In the genomic region with DNA sequence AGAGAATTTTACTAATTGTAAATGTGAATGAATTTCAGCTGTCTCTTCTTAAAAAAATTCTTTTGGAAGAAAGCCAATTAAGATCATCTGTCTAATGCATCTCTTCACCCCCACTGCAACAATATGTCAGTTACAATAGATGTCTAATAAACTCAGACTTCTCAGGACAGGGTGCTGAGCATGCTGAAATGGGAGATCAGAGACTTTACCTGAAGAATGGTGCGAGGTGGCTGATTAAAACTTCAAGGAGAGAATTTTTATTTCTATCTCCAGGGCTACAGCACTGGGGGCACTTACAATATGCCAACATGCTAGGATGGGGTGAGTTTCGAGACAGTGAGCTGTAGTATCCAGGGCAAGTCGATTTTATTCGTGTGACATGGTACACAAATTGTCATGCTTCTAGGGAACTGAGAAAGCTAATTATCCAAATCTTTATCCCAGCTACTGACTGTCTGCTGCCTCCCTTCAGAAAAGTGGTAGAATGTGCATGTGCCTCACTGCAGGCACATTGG, we compare ENCODE assay signal across 20 mouse cellular contexts.
DNase-seq lines count a peak whose midpoint lies in the region; ATAC-seq lines count a peak whose summit lies in the region.
"Had no signal": no experiment of that assay in that cellular context is flagged by ENCODE, and none has a peak within 500 bp of the region (broad histone marks: within the 10 kb centered on the region; RNA-seq: fewer than 3 reads in every experiment).

No protein-coding gene starts in this region.

- peak; percentile 30; the same call in 1 of the 2 replicates for ATAC-seq in hindbrain, embryonic 11.5 days (ENCODE audit: low FRiP score)
- no peak for ATAC-seq in hindbrain, embryonic 13.5 days (ENCODE audit: low FRiP score)
- ATAC-seq in hindbrain, embryonic 15.5 days (ENCODE audit: low FRiP score, low read depth), result peak; percentile 38; the same call in 1 of the 2 replicates
- ATAC-seq in midbrain, embryonic 14.5 days (ENCODE audit: low FRiP score, low TSS enrichment), result peak; percentile 86
- ATAC-seq: CD4-positive, CD25-positive, alpha-beta regulatory T cell, adult 4 months; Patski had no signal

- no peak overlapping the region for H3K4me3 ChIP-seq in hindbrain, embryonic 11.5 days (ENCODE audit: low read depth, low read length)
- H3K4me3 ChIP-seq in hindbrain, embryonic 13.5 days, result no peak overlapping the region
- H3K4me3 ChIP-seq in hindbrain, embryonic 15.5 days, result no peak overlapping the region
- no peak overlapping the region for H3K4me3 ChIP-seq in midbrain, embryonic 14.5 days (replicated peaks; ENCODE audit: low read depth, low read length)
- H3K4me3 ChIP-seq: embryonic facial prominence, embryonic 15.5 days; heart, embryonic 10.5 days; limb, embryonic 12.5 days; liver, embryonic 12.5 days had no signal

- no peaks in the 10 kb centered on the region for H3K36me3 ChIP-seq in hindbrain, embryonic 11.5 days (ENCODE audit: control insufficient read depth, insufficient read depth, low read length)
- no peaks in the 10 kb centered on the region for H3K36me3 ChIP-seq in hindbrain, embryonic 13.5 days
- H3K36me3 ChIP-seq in hindbrain, embryonic 15.5 days, result no peaks in the 10 kb centered on the region
- H3K36me3 ChIP-seq in midbrain, embryonic 14.5 days (ENCODE audit: control insufficient read depth, insufficient read depth, low read length), result no peaks in the 10 kb centered on the region
- H3K36me3 ChIP-seq: embryonic facial prominence, embryonic 15.5 days; heart, embryonic 10.5 days; limb, embryonic 12.5 days; liver, embryonic 12.5 days had no signal

- DNase-seq in hindbrain, embryonic 11.5 days (ENCODE audit: low spot score), result no peak
- DNase-seq in midbrain, embryonic 14.5 days, result peak; percentile 64
- DNase-seq in adrenal gland, postnatal 36 days, result no peak
- DNase-seq in gastrocnemius, postnatal 10 days, result no peak
- DNase-seq in kidney, adult 18-20 months, result no peak
- DNase-seq: adrenal gland, postnatal 25 days; cerebellum, adult 18-20 months; cerebellum, postnatal 36 days; lung, embryonic 14.5 days; lung, postnatal 36 days; right cerebral cortex, adult 18-20 months; thymus, postnatal 14 days had no signal

- no peaks in the 10 kb centered on the region; the same call in 1 of the 2 replicates for H3K4me1 ChIP-seq in hindbrain, embryonic 11.5 days (replicated peaks; ENCODE audit: control insufficient read depth, insufficient read depth, low read length)
- peaks cover 14% of the 10 kb centered on the region; the same call in 1 of the 2 replicates for H3K4me1 ChIP-seq in hindbrain, embryonic 13.5 days (replicated peaks)
- 0 out of 2 replicates have a peak, but pooled peaks cover 2% of the 10 kb centered on the region for H3K4me1 ChIP-seq in hindbrain, embryonic 15.5 days (replicated peaks)
- H3K4me1 ChIP-seq in midbrain, embryonic 14.5 days (ENCODE audit: control insufficient read depth, insufficient read depth, low read length), result peaks cover 5% of the 10 kb centered on the region; the same call in 1 of the 2 replicates
- H3K4me1 ChIP-seq: embryonic facial prominence, embryonic 15.5 days; heart, embryonic 10.5 days; limb, embryonic 12.5 days had no signal

- H3K9ac ChIP-seq in hindbrain, embryonic 11.5 days (ENCODE audit: low read depth, low read length), result no peak overlapping the region
- no peak overlapping the region for H3K9ac ChIP-seq in hindbrain, embryonic 13.5 days
- H3K9ac ChIP-seq in hindbrain, embryonic 15.5 days, result no peak overlapping the region
- no peak overlapping the region for H3K9ac ChIP-seq in midbrain, embryonic 14.5 days (replicated peaks; ENCODE audit: low read length)
- H3K9ac ChIP-seq: embryonic facial prominence, embryonic 15.5 days; limb, embryonic 12.5 days; liver, embryonic 12.5 days; lung, embryonic 14.5 days had no signal

- no peak overlapping the region for H3K4me2 ChIP-seq in hindbrain, embryonic 11.5 days (replicated peaks; ENCODE audit: low read depth, low read length)
- no peak overlapping the region for H3K4me2 ChIP-seq in hindbrain, embryonic 13.5 days
- H3K4me2 ChIP-seq in hindbrain, embryonic 15.5 days, result no peak overlapping the region
- H3K4me2 ChIP-seq in midbrain, embryonic 14.5 days (ENCODE audit: low read length), result no peak overlapping the region
- H3K4me2 ChIP-seq: embryonic facial prominence, embryonic 15.5 days; limb, embryonic 12.5 days; liver, embryonic 12.5 days; lung, embryonic 14.5 days had no signal

- H3K27ac ChIP-seq in hindbrain, embryonic 11.5 days (ENCODE audit: low read depth, low read length), result no peak overlapping the region
- no peak overlapping the region for H3K27ac ChIP-seq in hindbrain, embryonic 13.5 days
- H3K27ac ChIP-seq in hindbrain, embryonic 15.5 days (replicated peaks), result peak overlapping the region; percentile 25
- peak overlapping the region; percentile 58 for H3K27ac ChIP-seq in midbrain, embryonic 14.5 days (replicated peaks; ENCODE audit: low read depth, low read length)
- H3K27ac ChIP-seq: embryonic facial prominence, embryonic 15.5 days; heart, embryonic 10.5 days; limb, embryonic 12.5 days; liver, embryonic 12.5 days had no signal

- WGBS in hindbrain, embryonic 11.5 days, result 68% methylated on average over 4 of the region's 4 CpGs
- 44% methylated on average over 4 of the region's 4 CpGs for WGBS in hindbrain, embryonic 13.5 days
- WGBS in hindbrain, embryonic 15.5 days, result 43% methylated on average over 4 of the region's 4 CpGs
- WGBS in midbrain, embryonic 14.5 days, result 13% methylated on average over 4 of the region's 4 CpGs

- H3K9me3 ChIP-seq in hindbrain, embryonic 11.5 days (ENCODE audit: control insufficient read depth, low read length), result no peaks in the 10 kb centered on the region
- H3K9me3 ChIP-seq in hindbrain, embryonic 13.5 days, result no peaks in the 10 kb centered on the region
- no peaks in the 10 kb centered on the region for H3K9me3 ChIP-seq in hindbrain, embryonic 15.5 days
- no peaks in the 10 kb centered on the region for H3K9me3 ChIP-seq in midbrain, embryonic 14.5 days (ENCODE audit: control insufficient read depth, low read length)
- H3K9me3 ChIP-seq: embryonic facial prominence, embryonic 15.5 days; heart, embryonic 10.5 days; limb, embryonic 12.5 days; liver, embryonic 12.5 days had no signal

- H3K27me3 ChIP-seq in hindbrain, embryonic 11.5 days (ENCODE audit: control insufficient read depth, insufficient read depth, low read length), result no peaks in the 10 kb centered on the region; the same call in 1 of the 2 replicates
- peaks cover 4% of the 10 kb centered on the region for H3K27me3 ChIP-seq in hindbrain, embryonic 13.5 days
- H3K27me3 ChIP-seq in hindbrain, embryonic 15.5 days, result no peaks in the 10 kb centered on the region
- no peaks in the 10 kb centered on the region for H3K27me3 ChIP-seq in midbrain, embryonic 14.5 days (ENCODE audit: control insufficient read depth, insufficient read depth, low read length)
- H3K27me3 ChIP-seq: embryonic facial prominence, embryonic 15.5 days; limb, embryonic 12.5 days; liver, embryonic 12.5 days; Patski had no signal

Comparison
In these comparisons a context has a peak if more than half of its experiments do, and no peak if none do; other contexts are left out.
1. H3K27ac ChIP-seq: peak in hindbrain, embryonic 15.5 days (single experiment) and midbrain, embryonic 14.5 days (single experiment); none in hindbrain, embryonic 11.5 days (single experiment) and hindbrain, embryonic 13.5 days (single experiment).